Mouse (Mus musculus) kidney, embryonic 16.5 days (tissue): ENCODE data around the gene Zfand3. TPM values are rescaled to one million over a fixed set of nuclear protein-coding genes. Genes with fewer than 3 reads are reported as not detected.
A peak's percentile ranks its signal among the peaks of the same experiment; 100 is the strongest.

ENCODE experiments used
- ATAC-seq: fragments of 200-750 bp; cut with Nextera tagmentation; 2 replicates; pipeline ENCODE4 v1.8.0; 2017; ENCODE audit warnings: moderate TSS enrichment; ENCODE audit not compliant: low FRiP score, low TSS enrichment
- H3K27ac ChIP-seq: fragments of 300-500 bp; sonication (generic); 2 replicates; pipeline ENCODE4 v1.5.1; 2014; ENCODE audit warnings: low read length
- H3K27me3 ChIP-seq: fragments of 300-500 bp; sonication (generic); 2 replicates; pipeline ENCODE4 v1.6.1; 2014; ENCODE audit warnings: low read length, control low read depth, mixed read lengths; ENCODE audit not compliant: insufficient read depth
- H3K36me3 ChIP-seq: fragments of 300-500 bp; sonication (generic); 2 replicates; pipeline ENCODE4 v1.6.1; 2014; ENCODE audit warnings: low read length, control low read depth, mixed read lengths; ENCODE audit not compliant: insufficient read depth
- H3K4me1 ChIP-seq: fragments of 300-500 bp; sonication (generic); 2 replicates; pipeline ENCODE4 v1.6.1; 2014; ENCODE audit warnings: low read length, control low read depth, mixed read lengths; ENCODE audit not compliant: insufficient read depth
- H3K4me2 ChIP-seq: fragments of 300-500 bp; sonication (generic); replicated peaks from 2 replicates; pipeline ENCODE4 v1.6.1; 2014; ENCODE audit warnings: low read depth, low read length
- H3K4me3 ChIP-seq: fragments of 300-500 bp; sonication (generic); 2 replicates; pipeline ENCODE4 v1.5.1; 2014; ENCODE audit warnings: mild to moderate bottlenecking, low read length
- H3K9ac ChIP-seq: fragments of 300-500 bp; sonication (generic); replicated peaks from 2 replicates; pipeline ENCODE4 v1.6.1; 2014; ENCODE audit warnings: low read length
- H3K9me3 ChIP-seq: fragments of 300-500 bp; sonication (generic); 2 replicates; pipeline ENCODE4 v1.6.1; 2016; ENCODE audit warnings: low read length, control low read depth
- whole genome bisulfite sequencing: fragments of 180-500 bp; shearing (Covaris S2); extraction: QIAGEN DNeasy Blood & Tissue Kit; methylation state at CpG from one replicate; pipeline ENCODE4 v1.1.7; 2014; 5-methylcytosine and 5-hydroxymethylcytosine counted together
- polyA plus RNA-seq: library from polyadenylated mRNA; unstranded; fragments of >200 nt; fragmentation: Nextera tagmentation; extraction: Ambion mirVana; gene quantifications from 2 replicates; pipeline ENCODE4 v1.2.1, GENCODE M21; 2015

The Zfand3 gene
- polyA plus RNA-seq, 1 experiment from 2014 or later = 62.0 TPM

GRCm38 (mm10) chr17:29979841-29980240 is 24.7 kb upstream of the Zfand3 start:
- Histone ChIP-seq H3K27ac (no peak overlapping the region), H3K27me3 (0 out of 2 replicates have a peak, but pooled peaks cover under 1% of the 10 kb centered on the region), H3K4me2 (no peak overlapping the region), H3K9me3 (no peaks in the 10 kb centered on the region), H3K4me1 (no peaks in the 10 kb centered on the region), H3K36me3 (no peaks in the 10 kb centered on the region), H3K4me3 (no peak overlapping the region), H3K9ac (no peak overlapping the region)
- no peak for ATAC-seq
- 73% methylated on average over 7 of the region's 7 CpGs for WGBS

DNA sequence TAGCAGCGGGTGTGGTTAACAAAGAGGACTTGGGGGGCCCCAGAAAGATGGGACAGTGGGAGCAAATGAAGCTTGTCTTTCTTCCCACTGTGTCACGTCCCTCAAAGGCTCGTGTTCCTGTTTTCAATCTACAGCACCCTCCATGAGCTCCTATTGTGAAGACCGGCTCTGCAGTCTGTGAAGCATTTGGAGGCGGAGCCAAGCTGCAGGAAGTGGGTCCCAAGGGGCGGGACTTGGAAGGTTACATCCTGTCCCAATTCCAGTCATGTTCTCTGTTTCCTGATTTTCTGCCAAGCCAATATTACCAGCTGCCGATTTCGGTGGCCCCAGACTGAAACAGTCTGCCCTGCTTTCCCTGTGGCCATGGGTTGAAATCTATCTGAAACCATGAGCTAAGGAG is 23.0 kb upstream of the Zfand3 start:
- WGBS = 64% methylated on average over 8 of the region's 8 CpGs
- no peak overlapping the region for H3K9ac ChIP-seq
- H3K4me1 ChIP-seq = no peaks in the 10 kb centered on the region
- H3K9me3 ChIP-seq = no peaks in the 10 kb centered on the region
- no peaks in the 10 kb centered on the region for H3K36me3 ChIP-seq
- no peak overlapping the region for H3K4me3 ChIP-seq
- no peak overlapping the region for H3K27ac ChIP-seq
- H3K4me2 ChIP-seq = no peak overlapping the region
- ATAC-seq = no peak
- H3K27me3 ChIP-seq = no peaks in the 10 kb centered on the region

GRCm38 (mm10) chr17:29983190-29983589 is 21.3 kb upstream of the Zfand3 start:
- no peak for ATAC-seq
- 77% methylated on average over 5 of the region's 5 CpGs for WGBS
- no peak overlapping the region for H3K27ac ChIP-seq
- no peaks in the 10 kb centered on the region for H3K36me3 ChIP-seq
- H3K27me3 ChIP-seq = no peaks in the 10 kb centered on the region
- no peaks in the 10 kb centered on the region for H3K9me3 ChIP-seq
- no peak overlapping the region for H3K4me3 ChIP-seq
- no peak overlapping the region for H3K9ac ChIP-seq
- no peak overlapping the region for H3K4me2 ChIP-seq
- no peaks in the 10 kb centered on the region for H3K4me1 ChIP-seq

DNA sequence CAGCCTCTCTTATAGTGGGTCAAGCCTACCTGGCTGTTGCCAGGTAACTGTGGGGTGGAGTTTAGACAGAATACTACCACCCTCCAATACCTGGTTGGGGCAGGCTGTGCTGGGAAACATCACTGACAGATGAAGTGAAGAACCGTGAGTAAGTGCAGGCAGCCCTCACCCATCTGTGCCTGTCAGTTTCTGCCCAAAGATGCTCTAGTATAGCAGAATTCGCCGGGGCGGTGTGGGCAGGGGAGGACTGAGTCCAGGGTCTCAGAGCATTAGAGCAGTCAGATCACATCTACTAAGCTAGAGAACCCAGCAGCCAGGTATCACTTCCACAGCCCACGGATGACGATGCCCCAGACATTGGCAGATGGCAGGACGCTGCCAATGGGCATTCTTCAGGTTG is 19.6 kb upstream of the Zfand3 start:
- ATAC-seq = no peak
- WGBS = 82% methylated on average over 7 of the region's 7 CpGs
- no peak overlapping the region for H3K9ac ChIP-seq

GRCm38 (mm10) chr17:29985534-29985933 is 19.0 kb upstream of the Zfand3 start:
- ATAC-seq = peak; percentile 73; the same call in 1 of the 2 replicates
- H3K27me3 ChIP-seq = no peaks in the 10 kb centered on the region
- no peak overlapping the region for H3K4me3 ChIP-seq
- H3K9ac ChIP-seq = no peak overlapping the region
- H3K36me3 ChIP-seq = no peaks in the 10 kb centered on the region
- no peaks in the 10 kb centered on the region for H3K4me1 ChIP-seq
- WGBS = 18% methylated on average over 3 of the region's 3 CpGs
- H3K9me3 ChIP-seq = no peaks in the 10 kb centered on the region
- H3K4me2 ChIP-seq = no peak overlapping the region
- H3K27ac ChIP-seq = no peak overlapping the region

More for the DNA sequence above, 19.6 kb upstream of the Zfand3 start:
- Histone ChIP-seq H3K4me2 (no peak overlapping the region), H3K27me3 (no peaks in the 10 kb centered on the region), H3K27ac (no peak overlapping the region), H3K4me3 (no peak overlapping the region), H3K9me3 (no peaks in the 10 kb centered on the region), H3K36me3 (no peaks in the 10 kb centered on the region), H3K4me1 (no peaks in the 10 kb centered on the region)

GRCm38 (mm10) chr17:29988141-29988540 is 16.4 kb upstream of the Zfand3 start:
- H3K27ac ChIP-seq = no peak overlapping the region
- no peak for ATAC-seq
- no peaks in the 10 kb centered on the region for H3K9me3 ChIP-seq
- H3K27me3 ChIP-seq = no peaks in the 10 kb centered on the region
- no peaks in the 10 kb centered on the region for H3K36me3 ChIP-seq
- no peak overlapping the region for H3K4me2 ChIP-seq
- no peaks in the 10 kb centered on the region for H3K4me1 ChIP-seq
- H3K9ac ChIP-seq = no peak overlapping the region
- 26% methylated on average over 5 of the region's 5 CpGs for WGBS
- no peak overlapping the region for H3K4me3 ChIP-seq

DNA sequence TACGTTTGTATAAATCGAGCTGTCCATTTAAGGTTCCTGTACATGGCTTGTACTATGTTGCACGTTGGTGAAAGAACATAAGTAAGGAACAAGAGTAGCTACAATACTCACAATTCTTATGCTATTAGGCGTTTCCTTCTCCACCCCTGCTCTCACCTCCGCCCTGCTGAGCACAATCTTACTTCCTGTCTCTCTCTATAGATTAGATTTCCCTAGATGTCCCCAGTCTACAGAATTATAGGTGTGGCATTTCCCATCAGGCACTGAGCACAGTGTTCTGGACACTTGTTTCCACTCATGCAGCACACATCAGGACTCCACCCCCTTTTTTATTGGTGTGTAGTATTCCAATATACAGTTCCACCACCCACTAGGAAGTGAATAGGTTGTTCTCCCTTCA is 14.9 kb upstream of the Zfand3 start:
- no peaks in the 10 kb centered on the region for H3K4me1 ChIP-seq
- no peak overlapping the region for H3K4me3 ChIP-seq
- ATAC-seq = no peak
- no peak overlapping the region for H3K27ac ChIP-seq
- no peaks in the 10 kb centered on the region for H3K9me3 ChIP-seq
- no peak overlapping the region for H3K4me2 ChIP-seq
- no peak overlapping the region for H3K9ac ChIP-seq
- H3K27me3 ChIP-seq = no peaks in the 10 kb centered on the region
- no peaks in the 10 kb centered on the region for H3K36me3 ChIP-seq
- 92% methylated on average over 5 of the region's 5 CpGs for WGBS

- no peak for ATAC-seq
- H3K4me3 ChIP-seq = no peak overlapping the region
- H3K36me3 ChIP-seq = no peaks in the 10 kb centered on the region
- H3K4me1 ChIP-seq = no peaks in the 10 kb centered on the region
- WGBS = 90% methylated on average over 3 of the region's 3 CpGs
- no peak overlapping the region for H3K9ac ChIP-seq
- no peaks in the 10 kb centered on the region for H3K27me3 ChIP-seq
- H3K27ac ChIP-seq = no peak overlapping the region
- H3K9me3 ChIP-seq = no peaks in the 10 kb centered on the region
- H3K4me2 ChIP-seq = no peak overlapping the region
Measured at GRCm38 (mm10) chr17:29990136-29990535, 14.4 kb upstream of the Zfand3 start.

DNA sequence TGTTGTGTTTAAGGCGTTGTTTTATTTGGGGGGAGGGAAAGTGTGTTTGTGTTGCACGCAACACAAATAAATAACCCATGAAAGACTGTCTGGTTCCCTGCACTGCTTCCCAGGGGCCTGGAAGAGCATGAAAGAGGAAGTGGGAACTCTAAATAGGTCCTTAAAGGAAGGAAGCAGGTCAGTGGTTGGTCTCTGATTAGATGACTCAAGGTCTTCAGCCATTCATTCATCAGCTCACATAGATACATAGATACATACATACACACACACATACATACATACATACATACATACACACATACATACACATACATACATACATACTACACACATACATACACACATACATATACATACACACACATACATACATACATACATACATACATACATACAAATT is 13.7 kb upstream of the Zfand3 start:
- no peak overlapping the region for H3K4me2 ChIP-seq
- no peak overlapping the region for H3K27ac ChIP-seq
- no peaks in the 10 kb centered on the region for H3K36me3 ChIP-seq
- no peak overlapping the region for H3K9ac ChIP-seq
- no peaks in the 10 kb centered on the region for H3K9me3 ChIP-seq
- no peak overlapping the region for H3K4me3 ChIP-seq
- H3K27me3 ChIP-seq = no peaks in the 10 kb centered on the region
- ATAC-seq = no peak
- H3K4me1 ChIP-seq = no peaks in the 10 kb centered on the region
- WGBS = 75% methylated on average over 2 of the region's 2 CpGs

DNA sequence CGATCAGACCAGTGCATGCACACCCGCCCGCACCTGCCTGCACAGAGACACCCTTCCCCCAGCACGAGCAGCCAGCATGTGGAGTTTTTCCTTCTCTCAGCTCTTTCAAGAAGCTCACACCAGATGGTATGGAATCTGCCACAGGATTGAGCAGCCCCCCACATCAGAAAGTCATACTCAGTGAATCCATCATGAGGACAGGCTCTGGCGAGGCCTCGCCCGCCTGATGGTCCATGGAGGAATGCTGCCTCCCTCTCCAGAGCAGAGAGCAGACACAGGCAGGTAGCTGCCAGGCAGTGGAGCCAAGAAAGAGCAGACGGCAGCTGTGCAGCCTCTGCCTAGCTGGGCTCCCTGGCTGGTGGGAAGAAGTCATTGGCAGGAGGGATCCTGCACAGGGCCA is 11.0 kb upstream of the Zfand3 start:
- Histone ChIP-seq H3K9me3 (no peaks in the 10 kb centered on the region), H3K4me3 (no peak overlapping the region), H3K36me3 (no peaks in the 10 kb centered on the region), H3K27ac (no peak overlapping the region), H3K27me3 (no peaks in the 10 kb centered on the region), H3K9ac (no peak overlapping the region), H3K4me1 (no peaks in the 10 kb centered on the region), H3K4me2 (no peak overlapping the region)
- ATAC-seq = no peak
- WGBS = 73% methylated on average over 8 of the region's 8 CpGs

DNA sequence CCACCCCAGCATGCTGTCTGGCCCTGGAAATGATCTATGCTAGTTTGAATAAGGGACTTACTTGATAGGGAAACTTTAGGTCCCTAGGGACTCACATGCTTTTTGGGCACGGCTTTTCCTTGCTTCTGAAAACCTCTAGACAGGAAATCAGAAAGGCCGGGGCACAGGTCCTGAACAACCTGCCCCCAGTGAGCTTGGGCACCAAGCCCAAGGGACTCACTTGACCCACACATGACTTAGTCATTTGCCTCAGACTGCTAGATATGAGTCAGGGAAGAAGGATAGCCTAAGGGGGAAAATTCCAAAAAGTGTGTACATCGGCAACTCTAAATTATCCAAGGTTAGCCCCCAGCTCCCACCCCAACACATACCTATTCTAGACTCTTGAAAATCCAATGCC is 10.5 kb upstream of the Zfand3 start:
- no peaks in the 10 kb centered on the region for H3K27me3 ChIP-seq
- H3K27ac ChIP-seq = no peak overlapping the region
- H3K4me1 ChIP-seq = no peaks in the 10 kb centered on the region
- no peak for ATAC-seq
- H3K9ac ChIP-seq = no peak overlapping the region
- no peak overlapping the region for H3K4me2 ChIP-seq
- no peak overlapping the region for H3K4me3 ChIP-seq
- no peaks in the 10 kb centered on the region for H3K36me3 ChIP-seq
- no peaks in the 10 kb centered on the region for H3K9me3 ChIP-seq
- WGBS = 68% methylated on average over 3 of the region's 3 CpGs
